Mouse (Mus musculus): ENCODE data around the gene Inpp5b. TPM values are rescaled to one million over a fixed set of nuclear protein-coding genes. Genes with fewer than 3 reads are reported as not detected.

Inpp5b gene
- polyA plus RNA-seq, 1 experiment from 2014 or later = 22.4 TPM

GRCm38 (mm10) chr4:124765802-124766565 lies 24.3 kb downstream of the Inpp5b start:
- Histone ChIP-seq H3K27me3 (replicated peaks; ENCODE audit: control insufficient read depth, insufficient read depth, low read length) (no peaks in the 10 kb centered on the region), H3K4me2 (replicated peaks; ENCODE audit: low read depth) (no peak overlapping the region), H3K36me3 (ENCODE audit: control insufficient read depth, insufficient read depth) (no peaks in the 10 kb centered on the region), H3K4me1 (replicated peaks; ENCODE audit: control insufficient read depth, insufficient read depth, low read length) (no peaks in the 10 kb centered on the region), H3K27ac (ENCODE audit: low read depth, low read length) (no peak overlapping the region), H3K4me3 (ENCODE audit: low read depth, low read length) (no peak overlapping the region), H3K9ac (ENCODE audit: low read depth, low read length) (no peak overlapping the region), H3K9me3 (ENCODE audit: control insufficient read depth) (no peaks in the 10 kb centered on the region)
- TF ChIP-seq CTCF (IDR thresholded peaks at IDR 0.05; ENCODE audit: low read depth) = no peak
- no peak for ATAC-seq
- WGBS = 72% methylated on average over 23 of the region's 23 CpGs

DNA sequence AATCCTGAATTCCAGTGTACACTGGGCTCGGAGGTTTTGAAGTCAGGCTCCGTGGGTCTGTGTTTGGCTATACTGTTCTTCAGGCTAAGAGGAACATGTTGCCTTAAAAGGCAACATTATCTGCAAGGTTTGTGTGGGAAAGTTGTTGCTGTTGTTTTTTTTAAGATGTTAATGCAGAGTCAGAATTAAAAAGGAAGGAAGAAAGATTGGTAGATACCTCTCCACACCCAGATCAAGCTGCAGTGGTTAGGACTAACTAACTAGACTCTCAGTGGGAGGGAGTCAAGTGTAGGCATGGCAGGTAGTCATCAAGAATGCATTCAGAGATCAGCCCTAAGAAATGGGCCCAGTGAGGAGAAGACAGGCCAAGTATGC lies 24.9 kb downstream of the Inpp5b start:
- no peaks in the 10 kb centered on the region for H3K27me3 ChIP-seq (replicated peaks; ENCODE audit: control insufficient read depth, insufficient read depth, low read length)
- H3K4me3 ChIP-seq (ENCODE audit: low read depth, low read length) = no peak overlapping the region
- 59% methylated on average over 2 of the region's 2 CpGs for WGBS
- no peak overlapping the region for H3K27ac ChIP-seq (ENCODE audit: low read depth, low read length)
- H3K4me1 ChIP-seq (replicated peaks; ENCODE audit: control insufficient read depth, insufficient read depth, low read length) = no peaks in the 10 kb centered on the region
- H3K9ac ChIP-seq (ENCODE audit: low read depth, low read length) = no peak overlapping the region
- no peak overlapping the region for H3K4me2 ChIP-seq (replicated peaks; ENCODE audit: low read depth)
- no peak for ATAC-seq
- H3K36me3 ChIP-seq (ENCODE audit: control insufficient read depth, insufficient read depth) = no peaks in the 10 kb centered on the region
- no peaks in the 10 kb centered on the region for H3K9me3 ChIP-seq (ENCODE audit: control insufficient read depth)
- TF ChIP-seq CTCF (IDR thresholded peaks at IDR 0.05; ENCODE audit: low read depth) = no peak

- ATAC-seq = no peak
- no peak overlapping the region; the same call in 1 of the 2 replicates for H3K27ac ChIP-seq (ENCODE audit: low read depth, low read length)
- H3K4me3 ChIP-seq (ENCODE audit: low read depth, low read length) = no peak overlapping the region
- no peaks in the 10 kb centered on the region for H3K27me3 ChIP-seq (replicated peaks; ENCODE audit: control insufficient read depth, insufficient read depth, low read length)
- no peak overlapping the region for H3K9ac ChIP-seq (ENCODE audit: low read depth, low read length)
- H3K36me3 ChIP-seq (ENCODE audit: control insufficient read depth, insufficient read depth) = no peaks in the 10 kb centered on the region
- no peak for TF ChIP-seq CTCF (IDR thresholded peaks at IDR 0.05; ENCODE audit: low read depth)
- peaks cover 10% of the 10 kb centered on the region; the same call in 1 of the 2 replicates for H3K4me1 ChIP-seq (replicated peaks; ENCODE audit: control insufficient read depth, insufficient read depth, low read length)
- no peaks in the 10 kb centered on the region for H3K9me3 ChIP-seq (ENCODE audit: control insufficient read depth)
- 79% methylated on average over 13 of the region's 13 CpGs for WGBS
- no peak overlapping the region for H3K4me2 ChIP-seq (replicated peaks; ENCODE audit: low read depth)
Observed at GRCm38 (mm10) chr4:124768963-124769591, 27.4 kb downstream of the Inpp5b start.

- WGBS = 62% methylated on average over 5 of the region's 5 CpGs
- TF ChIP-seq CTCF (IDR thresholded peaks at IDR 0.05; ENCODE audit: low read depth) = peak; percentile 55
- Histone ChIP-seq H3K36me3 (ENCODE audit: control insufficient read depth, insufficient read depth) (no peaks in the 10 kb centered on the region), H3K9ac (ENCODE audit: low read depth, low read length) (no peak overlapping the region), H3K27ac (ENCODE audit: low read depth, low read length) (0 out of 2 replicates have a peak overlapping the region, but pooled peaks have one; percentile 2), H3K9me3 (ENCODE audit: control insufficient read depth) (no peaks in the 10 kb centered on the region), H3K4me3 (ENCODE audit: low read depth, low read length) (no peak overlapping the region), H3K4me2 (replicated peaks; ENCODE audit: low read depth) (no peak overlapping the region), H3K4me1 (replicated peaks; ENCODE audit: control insufficient read depth, insufficient read depth, low read length) (peaks cover 12% of the 10 kb centered on the region; the same call in 1 of the 2 replicates), H3K27me3 (replicated peaks; ENCODE audit: control insufficient read depth, insufficient read depth, low read length) (no peaks in the 10 kb centered on the region)
- ATAC-seq = no peak
Observed at GRCm38 (mm10) chr4:124770624-124771023, 29.0 kb downstream of the Inpp5b start.

DNA sequence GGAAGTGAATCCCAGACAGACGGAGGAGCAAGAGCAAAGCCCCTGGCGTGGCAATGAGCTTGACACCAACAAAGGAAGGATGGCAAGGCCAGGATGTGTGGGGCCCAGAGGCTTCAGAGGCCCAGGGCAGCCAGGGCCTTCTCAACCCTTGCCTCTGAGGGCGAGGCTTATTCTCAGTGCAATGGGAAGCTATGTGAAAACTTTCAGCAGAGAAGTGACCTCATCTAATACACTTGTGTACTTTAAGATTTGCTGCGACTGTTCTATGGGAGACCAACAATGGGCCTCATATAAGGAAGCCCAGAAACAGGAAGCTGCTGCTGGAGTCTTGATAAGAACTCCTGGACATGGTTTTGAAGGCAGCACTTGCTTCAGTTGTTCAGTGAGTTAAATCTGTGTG lies 30.5 kb downstream of the Inpp5b start:
- Histone ChIP-seq H3K4me1 (replicated peaks; ENCODE audit: control insufficient read depth, insufficient read depth, low read length) (peaks cover 12% of the 10 kb centered on the region; the same call in 1 of the 2 replicates), H3K9ac (ENCODE audit: low read depth, low read length) (no peak overlapping the region), H3K27me3 (replicated peaks; ENCODE audit: control insufficient read depth, insufficient read depth, low read length) (no peaks in the 10 kb centered on the region), H3K36me3 (ENCODE audit: control insufficient read depth, insufficient read depth) (peaks cover 3% of the 10 kb centered on the region; the same call in 1 of the 2 replicates), H3K9me3 (ENCODE audit: control insufficient read depth) (no peaks in the 10 kb centered on the region), H3K4me3 (ENCODE audit: low read depth, low read length) (no peak overlapping the region), H3K4me2 (replicated peaks; ENCODE audit: low read depth) (no peak overlapping the region), H3K27ac (ENCODE audit: low read depth, low read length) (peak overlapping the region; percentile 54)
- ATAC-seq = peak; percentile 85
- 21% methylated on average over 4 of the region's 4 CpGs for WGBS
- no peak for TF ChIP-seq CTCF (IDR thresholded peaks at IDR 0.05; ENCODE audit: low read depth)

DNA sequence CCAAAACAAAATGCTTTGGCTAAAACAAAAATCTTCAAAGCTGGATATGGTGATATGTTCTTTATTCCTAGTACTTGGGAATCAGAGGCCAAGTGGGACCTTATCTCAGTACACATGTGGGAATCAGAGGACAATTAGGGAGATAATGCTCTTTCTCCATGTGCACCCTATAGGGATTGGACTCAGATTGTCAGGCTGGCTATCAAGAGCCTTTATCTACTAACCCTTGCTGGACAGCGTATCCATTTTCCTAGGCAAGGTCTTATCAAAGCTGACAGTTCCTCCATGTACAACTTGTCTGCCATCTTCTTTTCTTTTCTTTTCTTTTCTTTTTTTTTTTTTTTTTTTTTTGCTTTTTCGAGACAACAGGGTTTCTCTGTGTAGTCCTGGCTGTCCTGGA lies 31.8 kb downstream of the Inpp5b start:
- Histone ChIP-seq H3K27me3 (replicated peaks; ENCODE audit: control insufficient read depth, insufficient read depth, low read length) (no peaks in the 10 kb centered on the region), H3K4me2 (replicated peaks; ENCODE audit: low read depth) (no peak overlapping the region), H3K9me3 (ENCODE audit: control insufficient read depth) (no peaks in the 10 kb centered on the region), H3K36me3 (ENCODE audit: control insufficient read depth, insufficient read depth) (peaks cover 11% of the 10 kb centered on the region), H3K27ac (ENCODE audit: low read depth, low read length) (peak overlapping the region; percentile 54), H3K4me1 (replicated peaks; ENCODE audit: control insufficient read depth, insufficient read depth, low read length) (peaks cover 12% of the 10 kb centered on the region; the same call in 1 of the 2 replicates), H3K4me3 (ENCODE audit: low read depth, low read length) (no peak overlapping the region), H3K9ac (ENCODE audit: low read depth, low read length) (no peak overlapping the region)
- no peak for TF ChIP-seq CTCF (IDR thresholded peaks at IDR 0.05; ENCODE audit: low read depth)
- WGBS = 70% methylated on average over 2 of the region's 2 CpGs
- ATAC-seq = no peak

Data from intestine, postnatal 0 days (tissue).